In genomic region chr12:76042301-76042700, GRCm38 (mm10) we compare ENCODE assay signal across 18 mouse cellular contexts.
DNase-seq lines count a peak whose midpoint lies in the region.
"Had no signal": no experiment of that assay in that cellular context is flagged by ENCODE, and none has a peak within 500 bp of the region (broad histone marks: within the 10 kb centered on the region; RNA-seq: fewer than 3 reads in every experiment).

No protein-coding gene starts in this region.

- DNase-seq in urinary bladder, adult 18-20 months (ENCODE audit: low spot score in 2 of 2): peak; percentile 28 to 55
- DNase-seq in urinary bladder, postnatal 10 days (ENCODE audit: low spot score): no peak
- peak; percentile 17 for DNase-seq in ES-CJ7 (ENCODE audit: low read depth, low spot score)
- DNase-seq in ZHBTc4 (ENCODE audit: low read depth, low spot score): peak; percentile 46
- DNase-seq in gonadal fat pad, adult 2 months (ENCODE audit: low read depth): peak; percentile 55
- no peak for DNase-seq in ovary, postnatal 36 days (ENCODE audit: low spot score)
- DNase-seq in neural tube, embryonic 10.5 days (ENCODE audit: extremely low spot score, low spot score): no peak
- DNase-seq: adrenal gland, postnatal 14 days; B cell, adult 2 months; cerebellum, adult 11 months; cerebellum, adult 2 months; cerebellum, adult 9-11 months; cerebellum, postnatal 25 days; gastrocnemius, postnatal 10 days; gastrocnemius, postnatal 36 days; heart, adult 11 months; heart, postnatal 10 days; heart, postnatal 4 days had no signal

Comparison
In these comparisons a context has a peak if more than half of its experiments do, and no peak if none do; other contexts are left out.
1. DNase-seq: peak in urinary bladder, adult 18-20 months (2 of 2), ES-CJ7 (single experiment), ZHBTc4 (single experiment) and gonadal fat pad, adult 2 months (single experiment); none in urinary bladder, postnatal 10 days (single experiment), ovary, postnatal 36 days (single experiment) and neural tube, embryonic 10.5 days (single experiment).